Mouse (Mus musculus): Measurements from ENCODE around the gene Prpf38b. TPM values are rescaled to one million over a fixed set of nuclear protein-coding genes. Genes with fewer than 3 reads are reported as not detected.

The Prpf38b gene
- polyA plus RNA-seq, 1 experiment = 19.0 TPM

- no peak overlapping the region for H3K4me2 ChIP-seq (ENCODE audit: low read depth)
- H3K27me3 ChIP-seq (ENCODE audit: control insufficient read depth, insufficient read depth, insufficient read length) = no peaks in the 10 kb centered on the region
- no peak for TF ChIP-seq TCF3 (IDR thresholded peaks at IDR 0.05; ENCODE audit: insufficient read length, low read depth)
- TF ChIP-seq MAX (IDR thresholded peaks at IDR 0.05; ENCODE audit: low read depth) = no peak
- no peak for TF ChIP-seq MYOG (IDR thresholded peaks at IDR 0.05; ENCODE audit: control insufficient read depth in 1 of 3, insufficient read depth in 1 of 3, insufficient read length in 2 of 3, low read depth in 2 of 3)
- no peak for TF ChIP-seq MYOD1 (IDR thresholded peaks at IDR 0.05; ENCODE audit: control insufficient read depth in 1 of 3, insufficient read length in 2 of 3, low read depth in 2 of 3)
- no peak for TF ChIP-seq POLR2A (IDR thresholded peaks at IDR 0.05; ENCODE audit: insufficient read length, low read depth)
- TF ChIP-seq REST (IDR thresholded peaks at IDR 0.05; ENCODE audit: insufficient read depth, insufficient read length) = no peak
- no peak for TF ChIP-seq TCF12 (IDR thresholded peaks at IDR 0.05; ENCODE audit: insufficient read depth, poor library complexity, severe bottlenecking)
- no peak for TF ChIP-seq E2F4 (IDR thresholded peaks at IDR 0.05; ENCODE audit: insufficient read depth)
- TF ChIP-seq SRF (IDR thresholded peaks at IDR 0.05; ENCODE audit: control insufficient read depth, insufficient read length, low read depth) = no peak
- no peak for TF ChIP-seq USF1 (IDR thresholded peaks at IDR 0.05; ENCODE audit: low read depth)
- no peak for TF ChIP-seq CEBPB (IDR thresholded peaks at IDR 0.05; ENCODE audit: insufficient read depth, poor library complexity, severe bottlenecking)
- no peak for TF ChIP-seq POLR2AphosphoS2 (IDR thresholded peaks at IDR 0.05; ENCODE audit: insufficient read length, low read depth)
- no peaks in the 10 kb centered on the region for H3K36me3 ChIP-seq (ENCODE audit: control insufficient read depth, insufficient read depth)
- no peaks in the 10 kb centered on the region for H3K79me2 ChIP-seq (ENCODE audit: control insufficient read depth, insufficient read depth)
- H3ac ChIP-seq (ENCODE audit: control insufficient read depth, insufficient read length) = no peak overlapping the region
- no peak overlapping the region for H3K4me3 ChIP-seq
Measured at GRCm38 (mm10) chr3:108933557-108933956, 22.0 kb upstream of the Prpf38b start.

GRCm38 (mm10) chr3:108926308-108926707 lies 14.8 kb upstream of the Prpf38b start:
- no peak for TF ChIP-seq MYOG (IDR thresholded peaks at IDR 0.05; ENCODE audit: control insufficient read depth in 1 of 3, insufficient read depth in 1 of 3, insufficient read length in 2 of 3, low read depth in 2 of 3)
- no peak for TF ChIP-seq REST (IDR thresholded peaks at IDR 0.05; ENCODE audit: insufficient read depth, insufficient read length)
- TF ChIP-seq SRF (IDR thresholded peaks at IDR 0.05; ENCODE audit: control insufficient read depth, insufficient read length, low read depth) = no peak
- no peak for TF ChIP-seq CEBPB (IDR thresholded peaks at IDR 0.05; ENCODE audit: insufficient read depth, poor library complexity, severe bottlenecking)
- no peak for TF ChIP-seq TCF12 (IDR thresholded peaks at IDR 0.05; ENCODE audit: insufficient read depth, poor library complexity, severe bottlenecking)
- TF ChIP-seq POLR2A (IDR thresholded peaks at IDR 0.05; ENCODE audit: insufficient read length, low read depth) = no peak
- TF ChIP-seq MYOD1 (IDR thresholded peaks at IDR 0.05; ENCODE audit: control insufficient read depth in 1 of 3, insufficient read length in 2 of 3, low read depth in 2 of 3) = no peak
- TF ChIP-seq TCF3 (IDR thresholded peaks at IDR 0.05; ENCODE audit: insufficient read length, low read depth) = no peak
- no peak for TF ChIP-seq USF1 (IDR thresholded peaks at IDR 0.05; ENCODE audit: low read depth)
- TF ChIP-seq POLR2AphosphoS2 (IDR thresholded peaks at IDR 0.05; ENCODE audit: insufficient read length, low read depth) = no peak
- TF ChIP-seq MAX (IDR thresholded peaks at IDR 0.05; ENCODE audit: low read depth) = no peak
- TF ChIP-seq E2F4 (IDR thresholded peaks at IDR 0.05; ENCODE audit: insufficient read depth) = no peak
- H3ac ChIP-seq (ENCODE audit: control insufficient read depth, insufficient read length) = no peak overlapping the region
- no peaks in the 10 kb centered on the region for H3K79me2 ChIP-seq (ENCODE audit: control insufficient read depth, insufficient read depth)
- H3K4me3 ChIP-seq = no peak overlapping the region
- H3K27me3 ChIP-seq (ENCODE audit: control insufficient read depth, insufficient read depth, insufficient read length) = no peaks in the 10 kb centered on the region
- H3K4me2 ChIP-seq (ENCODE audit: low read depth) = no peak overlapping the region
- no peaks in the 10 kb centered on the region for H3K36me3 ChIP-seq (ENCODE audit: control insufficient read depth, insufficient read depth)

GRCm38 (mm10) chr3:108925677-108926076 lies 14.2 kb upstream of the Prpf38b start:
- H3K79me2 ChIP-seq (ENCODE audit: control insufficient read depth, insufficient read depth) = no peaks in the 10 kb centered on the region
- no peak overlapping the region for H3K4me3 ChIP-seq
- no peak overlapping the region for H3ac ChIP-seq (ENCODE audit: control insufficient read depth, insufficient read length)
- no peaks in the 10 kb centered on the region for H3K27me3 ChIP-seq (ENCODE audit: control insufficient read depth, insufficient read depth, insufficient read length)
- no peaks in the 10 kb centered on the region for H3K36me3 ChIP-seq (ENCODE audit: control insufficient read depth, insufficient read depth)
- TF ChIP-seq MYOD1 (IDR thresholded peaks at IDR 0.05; ENCODE audit: control insufficient read depth in 1 of 3, insufficient read length in 2 of 3, low read depth in 2 of 3) (no peak), POLR2AphosphoS2 (IDR thresholded peaks at IDR 0.05; ENCODE audit: insufficient read length, low read depth) (no peak), CEBPB (IDR thresholded peaks at IDR 0.05; ENCODE audit: insufficient read depth, poor library complexity, severe bottlenecking) (no peak), MAX (IDR thresholded peaks at IDR 0.05; ENCODE audit: low read depth) (no peak), MYOG (IDR thresholded peaks at IDR 0.05; ENCODE audit: control insufficient read depth in 1 of 3, insufficient read depth in 1 of 3, insufficient read length in 2 of 3, low read depth in 2 of 3) (no peak), TCF3 (IDR thresholded peaks at IDR 0.05; ENCODE audit: insufficient read length, low read depth) (no peak), E2F4 (IDR thresholded peaks at IDR 0.05; ENCODE audit: insufficient read depth) (no peak), REST (IDR thresholded peaks at IDR 0.05; ENCODE audit: insufficient read depth, insufficient read length) (no peak), POLR2A (IDR thresholded peaks at IDR 0.05; ENCODE audit: insufficient read length, low read depth) (no peak), USF1 (IDR thresholded peaks at IDR 0.05; ENCODE audit: low read depth) (no peak), SRF (IDR thresholded peaks at IDR 0.05; ENCODE audit: control insufficient read depth, insufficient read length, low read depth) (no peak), TCF12 (IDR thresholded peaks at IDR 0.05; ENCODE audit: insufficient read depth, poor library complexity, severe bottlenecking) (no peak)
- no peak overlapping the region for H3K4me2 ChIP-seq (ENCODE audit: low read depth)

GRCm38 (mm10) chr3:108921822-108922221 lies 10.3 kb upstream of the Prpf38b start:
- H3K4me3 ChIP-seq = no peak overlapping the region
- no peaks in the 10 kb centered on the region for H3K79me2 ChIP-seq (ENCODE audit: control insufficient read depth, insufficient read depth)
- H3K27me3 ChIP-seq (ENCODE audit: control insufficient read depth, insufficient read depth, insufficient read length) = no peaks in the 10 kb centered on the region
- H3ac ChIP-seq (ENCODE audit: control insufficient read depth, insufficient read length) = no peak overlapping the region
- no peak for TF ChIP-seq REST (IDR thresholded peaks at IDR 0.05; ENCODE audit: insufficient read depth, insufficient read length)
- peak in 1 of 3 experiments; percentile 30 for TF ChIP-seq MYOD1 (IDR thresholded peaks at IDR 0.05; ENCODE audit: control insufficient read depth in 1 of 3, insufficient read length in 2 of 3, low read depth in 2 of 3)
- TF ChIP-seq E2F4 (IDR thresholded peaks at IDR 0.05; ENCODE audit: insufficient read depth) = no peak
- no peaks in the 10 kb centered on the region for H3K36me3 ChIP-seq (ENCODE audit: control insufficient read depth, insufficient read depth)
- no peak overlapping the region for H3K4me2 ChIP-seq (ENCODE audit: low read depth)

Measured in myocyte (in vitro differentiated cells).